Mouse (Mus musculus) MEL (cell line): Measurements from ENCODE around the gene Slc1a7.

ENCODE experiments used
- BHLHE40 ChIP-seq: IDR thresholded peaks from 2 replicates; pipeline ENCODE4 v1.6.1; 2012; ENCODE audit warnings: low read depth, mild to moderate bottlenecking, inconsistent platforms, low read length, improper control_type of control experiment, borderline replicate concordance
- CTCF ChIP-seq, 3 experiments: IDR thresholded peaks in 2 of 3; conservative IDR thresholded peaks in 1 of 3; 2 replicates each; pipeline ENCODE4 v1.5.1; 2011 to 2012; ENCODE audit warnings: low read length in 3 of 3, low read depth in 2 of 3, mild to moderate bottlenecking in 2 of 3, improper control_type of control experiment in 1 of 3, inconsistent platforms in 1 of 3, mixed read lengths in 1 of 3, moderate library complexity in 1 of 3; ENCODE audit not compliant: control insufficient read depth in 1 of 3, insufficient read depth in 1 of 3, poor library complexity in 1 of 3, severe bottlenecking in 1 of 3
- E2F4 ChIP-seq: IDR thresholded peaks from 2 replicates; pipeline ENCODE4 v1.6.1; 2011; ENCODE audit warnings: low read depth, low read length, improper control_type of control experiment, borderline replicate concordance
- EP300 ChIP-seq, 2 experiments: IDR thresholded peaks; 2 replicates each; pipeline ENCODE4 v1.6.1; 2011; ENCODE audit warnings: improper control_type of control experiment in 2 of 2, low read length in 2 of 2, low read depth in 1 of 2, mild to moderate bottlenecking in 1 of 2
- GABPA ChIP-seq: IDR thresholded peaks from 2 replicates; pipeline ENCODE4 v1.6.1; 2012; ENCODE audit warnings: low read depth, mild to moderate bottlenecking, inconsistent platforms, low read length, improper control_type of control experiment, moderate library complexity
- GATA1 ChIP-seq: IDR thresholded peaks from 2 replicates; pipeline ENCODE4 v1.6.1; 2011; ENCODE audit warnings: low read depth, low read length, improper control_type of control experiment
- KAT2A ChIP-seq: conservative IDR thresholded peaks from 2 replicates; pipeline ENCODE4 v1.6.1; 2012; ENCODE audit warnings: low read depth, low read length, improper control_type of control experiment, inconsistent platforms
- MXI1 ChIP-seq: IDR thresholded peaks from 2 replicates; pipeline ENCODE4 v1.6.1; 2011; ENCODE audit warnings: mild to moderate bottlenecking, low read depth, low read length, improper control_type of control experiment
- NRF1 ChIP-seq: IDR thresholded peaks from 2 replicates; pipeline ENCODE4 v1.6.1; 2014; ENCODE audit warnings: low read depth, mild to moderate bottlenecking, inconsistent platforms, low read length, improper control_type of control experiment, moderate library complexity; ENCODE audit not compliant: poor library complexity, insufficient read depth, severe bottlenecking
- SMC3 ChIP-seq: IDR thresholded peaks from 2 replicates; pipeline ENCODE4 v1.6.1; 2011; ENCODE audit warnings: low read depth, low read length, improper control_type of control experiment
- TCF12 ChIP-seq: IDR thresholded peaks from 2 replicates; pipeline ENCODE4 v1.6.1; 2014; ENCODE audit warnings: low read depth, mild to moderate bottlenecking, inconsistent platforms, low read length, improper control_type of control experiment, moderate library complexity
- UBTF ChIP-seq: IDR thresholded peaks from 2 replicates; pipeline ENCODE4 v1.6.1; 2012; ENCODE audit warnings: low read depth, mild to moderate bottlenecking, inconsistent platforms, low read length, improper control_type of control experiment, moderate library complexity, borderline replicate concordance; ENCODE audit not compliant: insufficient read depth
- ZC3H11A ChIP-seq: IDR thresholded peaks from 2 replicates; pipeline ENCODE4 v1.6.1; 2012; ENCODE audit warnings: low read depth, mild to moderate bottlenecking, inconsistent platforms, low read length, improper control_type of control experiment

- TF ChIP-seq CTCF (IDR thresholded peaks at IDR 0.05 in 2 of 3, conservative IDR thresholded peaks at IDR 0.05 in 1 of 3; ENCODE audit: control insufficient read depth in 1 of 3, insufficient read depth in 1 of 3, low read depth in 2 of 3, low read length in 3 of 3, poor library complexity in 1 of 3, severe bottlenecking in 1 of 3) (no peak), BHLHE40 (no peak), UBTF (no peak), KAT2A (no peak), ZC3H11A (no peak), GATA1 (no peak), NRF1 (no peak), GABPA (no peak), E2F4 (no peak), TCF12 (no peak), EP300 (IDR thresholded peaks at IDR 0.05; ENCODE audit: low read depth in 1 of 2, low read length in 2 of 2) (no peak), MXI1 (no peak), SMC3 (no peak)
Observed at GRCm38 (mm10) chr4:108008541-108008940, 40.4 kb downstream of the Slc1a7 start.
